Mouse (Mus musculus) intestine, postnatal 0 days (tissue): ENCODE data around the gene Steap3. TPM values are rescaled to one million over a fixed set of nuclear protein-coding genes. Genes with fewer than 3 reads are reported as not detected.

Source experiments
- ATAC-seq: fragments of 200-750 bp; cut with Nextera tagmentation; 2 replicates; pipeline ENCODE4 v1.8.0; 2017; ENCODE audit warnings: mild to moderate bottlenecking, moderate TSS enrichment, moderate library complexity
- H3K27ac ChIP-seq: fragments of 300-500 bp; sonication (generic); 2 replicates; pipeline ENCODE4 v1.5.1; 2014; ENCODE audit warnings: mild to moderate bottlenecking, low read depth, low read length, moderate library complexity
- H3K27me3 ChIP-seq: fragments of 300-500 bp; sonication (generic); replicated peaks from 2 replicates; pipeline ENCODE4 v1.6.1; 2014; ENCODE audit warnings: low read length, mixed read lengths; ENCODE audit not compliant: control insufficient read depth, insufficient read depth
- H3K36me3 ChIP-seq: fragments of 300-500 bp; sonication (generic); 2 replicates; pipeline ENCODE4 v1.6.1; 2014; ENCODE audit warnings: mild to moderate bottlenecking, moderate library complexity; ENCODE audit not compliant: control insufficient read depth, insufficient read depth
- H3K4me1 ChIP-seq: fragments of 300-500 bp; sonication (generic); replicated peaks from 2 replicates; pipeline ENCODE4 v1.6.1; 2014; ENCODE audit warnings: antibody characterized with exemption, low read length, mixed read lengths; ENCODE audit not compliant: control insufficient read depth, insufficient read depth
- H3K4me2 ChIP-seq: fragments of 300-500 bp; sonication (generic); replicated peaks from 2 replicates; pipeline ENCODE4 v1.6.1; 2014; ENCODE audit warnings: low read depth, mild to moderate bottlenecking, moderate library complexity
- H3K4me3 ChIP-seq: fragments of 300-500 bp; sonication (generic); 2 replicates; pipeline ENCODE4 v1.5.1; 2014; ENCODE audit warnings: low read depth, low read length
- H3K9ac ChIP-seq: fragments of 300-500 bp; sonication (generic); 2 replicates; pipeline ENCODE4 v1.6.1; 2014; ENCODE audit warnings: mild to moderate bottlenecking, low read depth, low read length
- H3K9me3 ChIP-seq: fragments of 300-500 bp; sonication (generic); 2 replicates; pipeline ENCODE4 v1.6.1; 2016; ENCODE audit warnings: mixed run types; ENCODE audit not compliant: control insufficient read depth
- CTCF ChIP-seq: sonication (generic); IDR thresholded peaks from 2 replicates; pipeline ENCODE4 v1.5.1; 2016; ENCODE audit warnings: low read depth, mild to moderate bottlenecking, control low read depth, antibody characterized with exemption, moderate library complexity
- WGBS: fragments of 180-500 bp; shearing (Covaris S2); extraction: QIAGEN DNeasy Blood & Tissue Kit; methylation state at CpG from one replicate; pipeline ENCODE4 v1.1.7; 2014; 5-methylcytosine and 5-hydroxymethylcytosine counted together
- polyA plus RNA-seq: library from polyadenylated mRNA; unstranded; fragments of >200 nt; fragmentation: Nextera tagmentation; extraction: Ambion mirVana; gene quantifications from 2 replicates; pipeline ENCODE4 v1.2.1, GENCODE M21; 2015

Steap3 gene
- polyA plus RNA-seq, 1 experiment from 2014 or later: 1.0 TPM

DNA sequence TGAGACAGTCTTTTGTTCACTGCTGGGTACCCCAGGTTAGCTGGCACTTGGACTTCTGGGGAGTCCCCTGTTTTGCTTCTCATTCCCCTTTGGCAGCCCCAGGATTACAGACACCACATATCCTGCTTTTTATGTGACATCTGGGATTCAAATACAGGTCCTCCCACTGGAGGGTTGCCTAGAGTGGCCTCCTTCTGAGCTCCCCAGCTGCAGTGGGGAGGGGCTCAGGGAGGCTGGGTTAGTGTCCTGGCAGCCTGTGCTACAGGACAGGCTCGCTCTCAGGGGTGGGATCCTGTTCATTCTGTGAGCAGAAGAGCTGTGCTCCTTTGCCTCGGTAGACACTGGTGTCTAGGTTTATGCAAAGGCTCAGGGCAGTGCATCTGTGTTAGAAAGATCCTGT lies 51.2 kb downstream of the Steap3 start:
- Histone ChIP-seq H3K4me2 (no peak overlapping the region), H3K27me3 (no peaks in the 10 kb centered on the region), H3K4me3 (no peak overlapping the region), H3K36me3 (no peaks in the 10 kb centered on the region), H3K27ac (no peak overlapping the region), H3K9ac (no peak overlapping the region), H3K4me1 (no peaks in the 10 kb centered on the region), H3K9me3 (no peaks in the 10 kb centered on the region)
- no peak for ATAC-seq
- TF ChIP-seq CTCF: no peak
- 51% methylated on average over 2 of the region's 2 CpGs for WGBS

DNA sequence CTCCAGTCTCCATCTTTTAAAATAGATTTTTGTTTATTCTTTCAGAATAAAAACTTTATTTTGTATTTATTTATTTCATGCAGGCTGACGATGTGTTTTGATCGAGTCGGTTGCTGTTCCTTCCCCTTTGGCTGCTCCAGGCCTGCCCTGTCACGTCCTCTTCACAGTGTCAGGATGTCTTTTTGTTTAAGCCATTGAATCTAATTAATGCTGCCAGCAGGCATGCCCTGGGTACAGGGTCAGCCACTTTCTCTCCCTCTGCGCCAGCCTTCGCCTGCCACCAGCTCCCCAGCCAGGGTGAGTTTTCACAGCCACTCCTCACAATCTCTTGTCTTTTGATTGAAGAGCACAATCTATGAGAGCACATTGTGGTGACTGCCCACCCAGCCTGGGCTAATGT lies 51.7 kb downstream of the Steap3 start:
- no peak overlapping the region for H3K27ac ChIP-seq
- H3K4me2 ChIP-seq: no peak overlapping the region
- no peak for ATAC-seq
- H3K4me1 ChIP-seq: no peaks in the 10 kb centered on the region
- H3K9me3 ChIP-seq: no peaks in the 10 kb centered on the region
- H3K27me3 ChIP-seq: no peaks in the 10 kb centered on the region
- WGBS: 58% methylated on average over 6 of the region's 6 CpGs
- TF ChIP-seq CTCF: no peak
- no peaks in the 10 kb centered on the region for H3K36me3 ChIP-seq
- H3K9ac ChIP-seq: no peak overlapping the region
- H3K4me3 ChIP-seq: no peak overlapping the region

DNA sequence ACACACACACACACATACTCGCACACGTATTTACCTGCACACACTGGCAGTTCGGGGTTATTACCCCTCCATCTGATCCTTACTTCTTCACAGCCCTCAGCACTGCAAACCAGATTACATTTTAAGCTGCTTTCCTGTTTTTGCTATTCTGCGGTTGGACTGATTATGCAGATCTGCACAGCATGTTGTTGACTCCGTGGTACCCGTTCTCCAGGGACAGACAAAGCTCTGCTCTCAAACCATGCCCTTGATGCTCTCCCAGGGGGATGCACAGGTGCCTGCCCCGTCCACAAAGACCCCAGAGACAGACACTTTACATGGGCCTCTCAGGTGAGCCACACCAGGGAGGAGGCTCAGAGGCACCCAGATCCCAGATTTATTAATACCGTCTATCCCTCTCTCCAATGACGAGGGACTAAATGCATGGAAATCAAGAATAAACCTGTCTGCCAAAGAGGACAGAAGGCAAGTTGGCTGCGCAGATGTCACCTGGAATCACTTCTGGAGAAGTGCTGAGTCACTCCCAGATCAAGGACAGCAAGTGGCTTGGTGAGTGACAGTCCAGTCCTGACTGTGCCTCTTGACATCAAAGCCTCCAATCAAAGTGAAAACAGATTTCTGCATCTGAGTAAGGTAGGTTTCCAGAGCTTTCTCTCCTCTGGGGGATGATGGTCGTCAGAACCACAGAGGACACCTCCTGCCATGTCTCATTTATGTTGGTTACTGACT lies 63.8 kb downstream of the Steap3 start:
- Histone ChIP-seq H3K9me3 (no peaks in the 10 kb centered on the region), H3K27me3 (no peaks in the 10 kb centered on the region), H3K4me1 (no peaks in the 10 kb centered on the region), H3K4me2 (no peak overlapping the region), H3K36me3 (no peaks in the 10 kb centered on the region), H3K27ac (no peak overlapping the region), H3K9ac (no peak overlapping the region), H3K4me3 (no peak overlapping the region)
- 79% methylated on average over 11 of the region's 11 CpGs for WGBS
- no peak for TF ChIP-seq CTCF
- no peak for ATAC-seq

DNA sequence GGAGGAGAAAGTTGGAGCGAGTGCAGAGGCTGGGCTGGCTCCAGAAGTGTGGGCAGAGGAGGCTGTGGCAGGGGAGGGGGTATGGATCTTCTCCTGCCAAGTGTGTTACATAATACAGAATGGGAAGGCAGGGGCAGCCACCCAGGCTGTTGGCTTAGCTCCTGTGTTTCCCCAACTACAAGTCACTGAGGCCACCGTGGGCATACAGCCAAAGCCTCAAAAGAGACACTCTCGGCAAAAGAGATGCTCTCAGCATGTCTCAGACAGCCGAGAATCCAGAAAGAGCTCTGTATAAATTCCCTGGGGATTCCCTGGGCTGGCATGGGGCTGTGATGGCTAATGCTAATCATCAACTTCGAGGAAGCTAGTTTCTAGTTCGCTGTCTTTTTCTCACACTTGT lies 64.9 kb downstream of the Steap3 start:
- 60% methylated on average over 6 of the region's 6 CpGs for WGBS
- Histone ChIP-seq H3K27me3 (no peaks in the 10 kb centered on the region), H3K27ac (no peak overlapping the region), H3K9me3 (no peaks in the 10 kb centered on the region), H3K4me1 (no peaks in the 10 kb centered on the region), H3K4me2 (no peak overlapping the region), H3K9ac (no peak overlapping the region), H3K4me3 (no peak overlapping the region), H3K36me3 (no peaks in the 10 kb centered on the region)
- no peak for TF ChIP-seq CTCF
- ATAC-seq: no peak

DNA sequence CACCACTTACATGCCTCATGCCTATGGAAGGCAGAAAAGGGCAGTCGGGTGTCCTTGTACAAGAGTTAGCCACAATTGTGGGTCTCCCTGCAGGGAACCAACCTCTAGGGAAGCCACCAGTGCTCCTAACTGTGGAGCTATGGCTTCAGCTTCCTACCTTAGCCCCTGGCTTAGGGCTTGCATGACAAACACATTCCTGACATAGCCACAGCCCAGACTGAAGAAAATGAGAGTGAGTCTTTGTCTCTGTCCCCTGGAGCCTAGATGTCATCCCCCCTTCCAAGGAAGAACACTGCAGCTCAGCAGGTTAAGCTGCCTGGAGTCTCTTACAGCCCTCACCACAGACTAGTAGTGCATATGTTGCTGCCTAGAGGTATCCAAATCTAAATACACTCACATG lies 67.7 kb downstream of the Steap3 start:
- Histone ChIP-seq H3K4me2 (no peak overlapping the region), H3K9ac (no peak overlapping the region), H3K36me3 (no peaks in the 10 kb centered on the region), H3K27me3 (no peaks in the 10 kb centered on the region), H3K4me3 (no peak overlapping the region), H3K9me3 (no peaks in the 10 kb centered on the region), H3K27ac (no peak overlapping the region), H3K4me1 (no peaks in the 10 kb centered on the region)
- ATAC-seq: no peak
- 61% methylated on average over 1 of the region's 1 CpGs for WGBS
- no peak for TF ChIP-seq CTCF

DNA sequence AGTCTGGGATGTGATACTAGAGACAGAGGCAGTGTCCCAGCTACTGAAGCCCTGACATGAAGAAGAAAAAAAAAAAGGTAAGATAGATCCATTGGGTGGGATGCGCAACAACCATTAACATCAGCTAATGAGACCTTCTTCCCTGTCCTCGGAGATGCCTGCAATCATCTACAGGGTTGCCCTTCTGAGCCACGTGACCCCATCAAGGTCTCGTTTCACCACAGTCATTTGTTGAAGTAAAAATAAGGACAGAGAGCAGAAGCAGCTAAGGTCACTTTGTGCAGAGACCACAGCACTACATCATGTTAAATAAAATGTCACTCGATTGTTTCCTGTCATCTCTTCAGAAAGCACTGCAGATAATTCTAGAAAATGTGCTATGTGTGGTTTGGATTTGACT lies 68.7 kb downstream of the Steap3 start:
- 79% methylated on average over 5 of the region's 5 CpGs for WGBS
- no peak overlapping the region for H3K4me3 ChIP-seq
- H3K4me2 ChIP-seq: no peak overlapping the region
- no peak overlapping the region for H3K9ac ChIP-seq
- no peaks in the 10 kb centered on the region for H3K4me1 ChIP-seq
- no peak overlapping the region for H3K27ac ChIP-seq
- no peak for TF ChIP-seq CTCF
- no peaks in the 10 kb centered on the region for H3K27me3 ChIP-seq
- H3K36me3 ChIP-seq: no peaks in the 10 kb centered on the region
- ATAC-seq: no peak
- no peaks in the 10 kb centered on the region for H3K9me3 ChIP-seq

DNA sequence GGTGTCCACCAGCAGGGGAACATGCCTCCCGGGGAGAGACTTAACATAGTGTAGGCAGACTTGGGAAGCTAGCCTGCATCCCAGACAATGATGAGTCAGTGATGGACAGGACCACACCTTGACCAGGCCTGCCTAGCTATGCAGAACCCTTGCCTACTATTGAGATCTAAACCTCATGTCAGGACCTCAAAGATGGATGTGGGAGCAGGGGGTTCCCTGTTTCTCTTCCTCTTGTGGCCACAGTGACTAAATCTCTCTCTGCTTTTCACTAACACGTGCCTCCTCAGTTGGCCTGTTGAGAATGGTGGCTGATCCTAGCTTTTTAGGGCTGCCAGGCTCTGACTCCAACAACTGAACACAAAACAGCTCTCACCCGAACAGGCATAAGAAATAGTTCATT lies 70.0 kb downstream of the Steap3 start:
- no peak for TF ChIP-seq CTCF
- 66% methylated on average over 3 of the region's 3 CpGs for WGBS
- no peak overlapping the region for H3K4me2 ChIP-seq
- no peaks in the 10 kb centered on the region for H3K9me3 ChIP-seq
- no peaks in the 10 kb centered on the region for H3K36me3 ChIP-seq
- H3K4me3 ChIP-seq: no peak overlapping the region
- H3K27me3 ChIP-seq: no peaks in the 10 kb centered on the region
- no peak overlapping the region for H3K9ac ChIP-seq
- ATAC-seq: no peak
- no peak overlapping the region for H3K27ac ChIP-seq
- H3K4me1 ChIP-seq: no peaks in the 10 kb centered on the region
